Mouse (Mus musculus) hindbrain, embryonic 14.5 days (tissue): ENCODE measurements around the gene Atoh8. TPM values are rescaled to one million over a fixed set of nuclear protein-coding genes. Genes with fewer than 3 reads are reported as not detected.

Source experiments
- ATAC-seq: fragments of 200-750 bp; cut with Nextera tagmentation; 2 replicates; pipeline ENCODE4 v1.8.0; 2017; ENCODE audit warnings: moderate number of reproducible peaks, mild to moderate bottlenecking, moderate TSS enrichment, moderate library complexity; ENCODE audit not compliant: low FRiP score
- DNase-seq: peaks from one replicate; pipeline ENCODE4 v3.0.0-alpha.2; 2015; ENCODE audit warnings: low spot score
- H3K27ac ChIP-seq: fragments of 300-500 bp; sonication (generic); 2 replicates; pipeline ENCODE4 v1.5.1; 2014; ENCODE audit warnings: mild to moderate bottlenecking, moderate library complexity
- H3K27me3 ChIP-seq: fragments of 300-500 bp; sonication (generic); 2 replicates; pipeline ENCODE4 v1.6.1; 2014; ENCODE audit warnings: mild to moderate bottlenecking, low read length, mixed read lengths; ENCODE audit not compliant: control insufficient read depth, insufficient read depth
- H3K36me3 ChIP-seq: fragments of 300-500 bp; sonication (generic); replicated peaks from 2 replicates; pipeline ENCODE4 v1.6.1; 2014; ENCODE audit not compliant: control insufficient read depth, insufficient read depth
- H3K4me1 ChIP-seq: fragments of 300-500 bp; sonication (generic); replicated peaks from 2 replicates; pipeline ENCODE4 v1.6.1; 2014; ENCODE audit warnings: antibody characterized with exemption, low read length, mixed read lengths; ENCODE audit not compliant: control insufficient read depth, insufficient read depth
- H3K4me2 ChIP-seq: fragments of 300-500 bp; sonication (generic); replicated peaks from 2 replicates; pipeline ENCODE4 v1.6.1; 2014; ENCODE audit warnings: mild to moderate bottlenecking, moderate library complexity
- H3K4me3 ChIP-seq: fragments of 300-500 bp; sonication (generic); replicated peaks from 2 replicates; pipeline ENCODE4 v1.5.1; 2014; ENCODE audit warnings: mild to moderate bottlenecking, low read length
- H3K9ac ChIP-seq: fragments of 300-500 bp; sonication (generic); 2 replicates; pipeline ENCODE4 v1.6.1; 2014
- H3K9me3 ChIP-seq: fragments of 300-500 bp; sonication (generic); 2 replicates; pipeline ENCODE4 v1.6.1; 2016; ENCODE audit warnings: low read length; ENCODE audit not compliant: control insufficient read depth
- WGBS: fragments of 180-500 bp; shearing (Covaris S2); extraction: QIAGEN DNeasy Blood & Tissue Kit; methylation state at CpG from one replicate; pipeline ENCODE4 v1.1.7; 2014; 5-methylcytosine and 5-hydroxymethylcytosine counted together
- polyA plus RNA-seq: library from polyadenylated mRNA; unstranded; fragments of >200 nt; fragmentation: Nextera tagmentation; extraction: Ambion mirVana; gene quantifications from 2 replicates; pipeline ENCODE4 v1.2.1, GENCODE M21; 2014

The Atoh8 gene
- polyA plus RNA-seq, 1 experiment from 2014 or later, result 3.0 TPM

DNA sequence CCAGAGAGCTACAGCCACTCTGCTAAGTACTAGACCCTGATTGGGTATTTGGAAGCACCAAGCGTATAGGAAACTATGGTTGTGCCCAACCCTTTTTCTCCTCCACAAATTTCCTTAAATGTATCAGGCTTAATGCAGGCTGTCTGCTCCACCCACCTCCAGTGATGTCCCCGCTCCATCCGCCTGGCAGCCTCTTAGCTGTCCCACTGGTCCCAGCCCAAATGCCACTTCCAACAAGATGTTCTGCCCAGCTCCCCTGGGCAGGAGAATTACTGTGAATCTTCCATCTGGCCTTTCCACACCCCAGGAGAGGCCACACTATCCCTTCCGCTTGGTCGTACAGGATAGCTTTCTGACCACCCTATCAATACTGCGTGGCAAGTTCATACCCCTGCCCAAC lies 12.5 kb downstream of the Atoh8 start:
- ATAC-seq (no peak), DNase-seq (no peak)
- H3K9ac ChIP-seq, result no peak overlapping the region
- H3K27me3 ChIP-seq, result peaks cover 8% of the 10 kb centered on the region; the same call in 1 of the 2 replicates
- H3K27ac ChIP-seq, result no peak overlapping the region
- H3K4me3 ChIP-seq, result no peak overlapping the region
- H3K4me1 ChIP-seq, result peaks cover 27% of the 10 kb centered on the region
- H3K9me3 ChIP-seq, result no peaks in the 10 kb centered on the region
- no peak overlapping the region for H3K4me2 ChIP-seq
- 60% methylated on average over 6 of the region's 6 CpGs for WGBS
- H3K36me3 ChIP-seq, result no peaks in the 10 kb centered on the region

GRCm38 (mm10) chr6:72222271-72222724 lies 13.1 kb downstream of the Atoh8 start:
- H3K9ac ChIP-seq, result no peak overlapping the region
- no peaks in the 10 kb centered on the region for H3K36me3 ChIP-seq
- no peak overlapping the region for H3K4me2 ChIP-seq
- H3K4me3 ChIP-seq, result no peak overlapping the region
- no peak overlapping the region for H3K27ac ChIP-seq
- DNase-seq (no peak), ATAC-seq (peak; percentile 33; the same call in 1 of the 2 replicates)
- H3K9me3 ChIP-seq, result no peaks in the 10 kb centered on the region
- peaks cover 8% of the 10 kb centered on the region; the same call in 1 of the 2 replicates for H3K27me3 ChIP-seq
- WGBS, result 5% methylated on average over 11 of the region's 11 CpGs
- H3K4me1 ChIP-seq, result peaks cover 33% of the 10 kb centered on the region

DNA sequence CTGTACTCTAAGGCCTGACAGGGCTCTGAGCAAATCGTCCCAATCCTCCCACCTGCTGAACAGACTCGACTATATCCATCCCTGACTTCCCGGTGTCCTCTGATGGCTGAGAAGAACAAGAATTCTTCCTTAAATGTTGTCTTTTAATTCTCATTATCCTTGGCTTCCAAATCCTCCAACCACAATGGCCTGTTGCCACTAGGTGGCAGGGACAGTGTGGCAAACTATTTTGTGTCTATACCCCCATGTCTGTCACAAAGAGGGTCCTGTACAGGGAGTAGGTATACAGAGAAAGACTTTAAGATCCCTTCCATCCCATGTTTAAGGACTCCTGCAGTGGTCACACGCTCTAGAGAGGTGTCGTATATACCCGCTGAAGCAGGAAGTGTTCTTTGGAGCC lies 14.1 kb downstream of the Atoh8 start:
- H3K27ac ChIP-seq, result no peak overlapping the region
- DNase-seq, result no peak
- H3K27me3 ChIP-seq, result peaks cover 3% of the 10 kb centered on the region; the same call in 1 of the 2 replicates
- 55% methylated on average over 6 of the region's 6 CpGs for WGBS
- no peak overlapping the region for H3K9ac ChIP-seq
- H3K4me2 ChIP-seq, result no peak overlapping the region
- no peak for ATAC-seq
- H3K4me3 ChIP-seq, result no peak overlapping the region
- peaks cover 40% of the 10 kb centered on the region for H3K4me1 ChIP-seq
- H3K9me3 ChIP-seq, result no peaks in the 10 kb centered on the region
- no peaks in the 10 kb centered on the region for H3K36me3 ChIP-seq

GRCm38 (mm10) chr6:72219549-72219948 lies 15.8 kb downstream of the Atoh8 start:
- Histone ChIP-seq H3K9ac (no peak overlapping the region), H3K36me3 (no peaks in the 10 kb centered on the region), H3K4me3 (no peak overlapping the region), H3K27me3 (peaks cover 3% of the 10 kb centered on the region; the same call in 1 of the 2 replicates), H3K9me3 (no peaks in the 10 kb centered on the region), H3K4me1 (peaks cover 57% of the 10 kb centered on the region), H3K4me2 (no peak overlapping the region), H3K27ac (no peak overlapping the region)
- ATAC-seq, result no peak
- WGBS, result 61% methylated on average over 5 of the region's 5 CpGs
- DNase-seq, result no peak

DNA sequence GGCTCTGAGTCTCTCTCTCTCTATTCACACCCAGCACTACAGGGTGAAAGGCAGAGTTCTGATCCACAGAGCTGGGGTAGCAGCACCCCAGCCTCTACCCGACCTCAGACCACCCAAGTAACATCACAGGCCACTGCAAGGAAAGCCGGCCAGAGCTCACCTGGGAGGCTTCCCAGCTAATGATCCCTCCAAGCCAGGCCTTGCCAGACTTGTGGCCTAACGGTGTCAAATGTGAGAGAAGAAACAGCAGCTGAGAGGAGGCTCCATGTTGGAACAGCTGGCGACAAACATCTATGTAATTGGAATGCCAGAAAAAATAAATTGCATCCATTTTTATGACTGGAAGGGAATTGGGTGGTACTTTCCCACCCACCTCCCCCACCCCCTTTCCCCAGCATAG lies 17.1 kb downstream of the Atoh8 start:
- H3K9ac ChIP-seq, result no peak overlapping the region
- 43% methylated on average over 4 of the region's 4 CpGs for WGBS
- no peak overlapping the region for H3K27ac ChIP-seq
- H3K36me3 ChIP-seq, result no peaks in the 10 kb centered on the region
- ATAC-seq (no peak), DNase-seq (no peak)
- no peak overlapping the region for H3K4me3 ChIP-seq
- H3K4me1 ChIP-seq, result peaks cover 61% of the 10 kb centered on the region
- H3K4me2 ChIP-seq, result no peak overlapping the region
- H3K9me3 ChIP-seq, result no peaks in the 10 kb centered on the region
- H3K27me3 ChIP-seq, result peaks cover 3% of the 10 kb centered on the region; the same call in 1 of the 2 replicates

DNA sequence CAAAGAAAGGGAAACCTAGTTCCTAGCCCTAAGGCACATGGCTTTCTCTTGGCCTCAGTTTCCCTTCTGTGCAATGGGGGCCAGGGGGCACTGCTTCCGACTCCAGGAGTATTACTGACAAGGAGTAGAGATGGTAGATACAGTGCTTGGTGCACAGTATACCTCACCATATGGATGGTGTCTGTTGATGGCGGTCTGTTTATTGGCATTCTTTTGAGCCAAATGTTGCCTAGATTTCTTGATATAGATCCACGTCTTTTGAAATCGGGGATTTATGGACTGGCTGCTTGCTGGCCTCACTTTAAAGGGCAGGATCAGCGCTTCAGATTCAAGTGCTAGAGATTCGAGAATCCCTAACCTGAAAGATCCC lies 18.0 kb downstream of the Atoh8 start:
- Histone ChIP-seq H3K9ac (no peak overlapping the region), H3K4me2 (peak overlapping the region; percentile 48; the same call in 1 of the 2 replicates), H3K9me3 (no peaks in the 10 kb centered on the region), H3K27me3 (peaks cover 7% of the 10 kb centered on the region; the same call in 1 of the 2 replicates), H3K27ac (peak overlapping the region; percentile 81), H3K4me3 (no peak overlapping the region), H3K4me1 (peaks cover 59% of the 10 kb centered on the region), H3K36me3 (no peaks in the 10 kb centered on the region)
- ATAC-seq (peak; percentile 12; the same call in 1 of the 2 replicates), DNase-seq (no peak)
- 57% methylated on average over 6 of the region's 6 CpGs for WGBS

- Histone ChIP-seq H3K4me3 (no peak overlapping the region), H3K27ac (peak overlapping the region; percentile 81), H3K4me2 (peak overlapping the region; percentile 48), H3K4me1 (peaks cover 55% of the 10 kb centered on the region), H3K36me3 (no peaks in the 10 kb centered on the region), H3K9ac (0 out of 2 replicates have a peak overlapping the region, but pooled peaks have one; percentile 26), H3K9me3 (no peaks in the 10 kb centered on the region), H3K27me3 (peaks cover 7% of the 10 kb centered on the region; the same call in 1 of the 2 replicates)
- ATAC-seq (peak; percentile 91), DNase-seq (peak; percentile 95)
- under 1% methylated on average over 32 of the region's 33 CpGs for WGBS
Measured at GRCm38 (mm10) chr6:72216681-72217414, 18.5 kb downstream of the Atoh8 start.

DNA sequence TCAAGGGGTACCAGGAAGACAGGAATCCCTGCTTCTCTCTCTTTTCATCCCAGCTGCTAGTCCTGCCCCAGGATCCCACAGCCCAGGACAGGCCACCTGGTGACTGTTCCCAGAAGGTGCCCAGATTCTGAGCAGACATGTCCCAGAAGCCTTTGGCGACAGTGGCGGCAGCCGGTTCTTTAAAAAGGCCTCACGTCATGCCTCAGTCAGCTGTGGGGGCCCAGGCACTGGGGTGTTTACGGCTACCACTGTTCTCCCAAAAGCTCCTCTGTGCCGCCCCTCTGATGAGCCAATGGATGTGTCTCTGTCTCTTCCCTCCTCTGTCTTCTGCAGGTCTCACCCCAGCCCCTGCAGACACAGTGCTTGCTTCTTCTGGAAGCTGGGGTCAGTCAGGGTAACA lies 19.8 kb downstream of the Atoh8 start:
- 0 out of 2 replicates have a peak, but pooled peaks cover 3% of the 10 kb centered on the region for H3K27me3 ChIP-seq
- 20% methylated on average over 6 of the region's 6 CpGs for WGBS
- DNase-seq, result no peak
- H3K9me3 ChIP-seq, result no peaks in the 10 kb centered on the region
- peaks cover 55% of the 10 kb centered on the region for H3K4me1 ChIP-seq
- H3K9ac ChIP-seq, result no peak overlapping the region
- no peak overlapping the region for H3K4me3 ChIP-seq
- no peak for ATAC-seq
- H3K27ac ChIP-seq, result peak overlapping the region; percentile 81
- 0 out of 2 replicates have a peak overlapping the region, but pooled peaks have one; percentile 48 for H3K4me2 ChIP-seq
- H3K36me3 ChIP-seq, result no peaks in the 10 kb centered on the region

DNA sequence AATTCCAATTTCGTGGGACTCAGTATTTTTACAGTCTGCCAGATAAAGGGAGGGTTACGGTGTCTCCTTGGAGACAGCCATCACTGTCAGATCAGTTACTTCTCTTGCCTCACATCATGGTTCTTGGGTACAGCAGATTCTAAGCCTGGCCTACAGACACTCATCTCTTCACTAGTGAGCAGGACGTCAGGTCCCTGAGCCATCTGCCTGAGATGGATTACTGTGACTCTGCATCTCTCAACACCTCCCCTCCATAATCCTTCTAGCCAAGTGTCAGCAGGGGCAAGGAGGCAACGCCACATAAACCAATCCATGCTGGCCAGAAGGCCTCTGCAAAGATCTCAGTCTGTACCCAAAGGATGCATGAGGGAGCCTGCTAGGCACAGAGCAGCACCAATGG lies 24.0 kb downstream of the Atoh8 start:
- H3K36me3 ChIP-seq, result no peaks in the 10 kb centered on the region
- H3K4me2 ChIP-seq, result no peak overlapping the region
- no peak overlapping the region for H3K4me3 ChIP-seq
- ATAC-seq (no peak), DNase-seq (no peak)
- no peak overlapping the region for H3K27ac ChIP-seq
- H3K27me3 ChIP-seq, result 0 out of 2 replicates have a peak, but pooled peaks cover 3% of the 10 kb centered on the region
- no peak overlapping the region for H3K9ac ChIP-seq
- H3K9me3 ChIP-seq, result no peaks in the 10 kb centered on the region
- H3K4me1 ChIP-seq, result peaks cover 22% of the 10 kb centered on the region
- WGBS, result 38% methylated on average over 4 of the region's 4 CpGs
